Mouse (Mus musculus) CH12.LX (cell line): ENCODE results near the gene Ccnjl. TPM values are rescaled to one million over a fixed set of nuclear protein-coding genes. Genes with fewer than 3 reads are reported as not detected.

Source experiments
- DNase-seq: peaks from one replicate; pipeline ENCODE4 v3.0.0-alpha.2; 2013; ENCODE audit errors: extremely low read depth
- H3K27ac ChIP-seq: 2 replicates; pipeline ENCODE4 v1.5.1; 2012; ENCODE audit warnings: low read depth, mild to moderate bottlenecking, control low read depth, moderate library complexity; ENCODE audit not compliant: insufficient read depth
- H3K27me3 ChIP-seq: replicated peaks from 2 replicates; pipeline ENCODE3; 2012; ENCODE audit warnings: inconsistent platforms
- H3K36me3 ChIP-seq, 2 experiments: replicated peaks in 1 of 2; 2 replicates each; pipeline versions ENCODE3 to v1.6.1; 2012; ENCODE audit warnings: inconsistent platforms in 1 of 2, low read length in 1 of 2, mild to moderate bottlenecking in 1 of 2, mixed read lengths in 1 of 2, moderate library complexity in 1 of 2; ENCODE audit not compliant: control insufficient read depth in 1 of 2, insufficient read depth in 1 of 2
- H3K4me1 ChIP-seq, 2 experiments: 2 replicates each; pipeline ENCODE4 v1.6.1; 2012; ENCODE audit warnings: inconsistent platforms in 1 of 2, moderate library complexity in 1 of 2; ENCODE audit not compliant: insufficient read depth in 2 of 2, control insufficient read depth in 1 of 2
- H3K4me2 ChIP-seq: 2 replicates; pipeline ENCODE4 v1.6.1; 2012; ENCODE audit warnings: low read depth, mild to moderate bottlenecking, control low read depth; ENCODE audit not compliant: poor library complexity, insufficient read depth, severe bottlenecking
- H3K4me3 ChIP-seq, 3 experiments: fragments of 150-350 bp in 1 of 3; sonication (generic) in 1 of 3; replicated peaks in 1 of 3; 2 replicates each; pipeline versions ENCODE3 to v1.5.1; 2011 to 2012; ENCODE audit warnings: low read depth in 2 of 3, low read length in 2 of 3, mild to moderate bottlenecking in 2 of 3, moderate library complexity in 2 of 3, control low read depth in 1 of 3, improper control_type of control experiment in 1 of 3, inconsistent platforms in 1 of 3, mixed read lengths in 1 of 3; ENCODE audit not compliant: poor library complexity in 1 of 3
- H3K79me2 ChIP-seq: replicated peaks from 2 replicates; pipeline ENCODE4 v1.6.1; 2012; ENCODE audit warnings: mild to moderate bottlenecking, moderate library complexity; ENCODE audit not compliant: control insufficient read depth, poor library complexity, insufficient read depth, severe bottlenecking; ENCODE audit errors: extremely low read depth
- H3K9ac ChIP-seq: 2 replicates; pipeline ENCODE4 v1.6.1; 2012; ENCODE audit warnings: low read depth, mild to moderate bottlenecking, control low read depth, moderate library complexity; ENCODE audit not compliant: insufficient read depth
- H3K9me3 ChIP-seq: replicated peaks from 2 replicates; pipeline ENCODE3; 2012; ENCODE audit warnings: low read length, inconsistent platforms, mixed read lengths
- BHLHE40 ChIP-seq: IDR thresholded peaks from 2 replicates; pipeline ENCODE4 v1.6.1; 2011; ENCODE audit warnings: mild to moderate bottlenecking, low read depth, low read length, improper control_type of control experiment
- CHD2 ChIP-seq: IDR thresholded peaks from 2 replicates; pipeline ENCODE4 v1.6.1; 2011; ENCODE audit warnings: low read length, improper control_type of control experiment
- CTCF ChIP-seq, 2 experiments: IDR thresholded peaks in 1 of 2; conservative IDR thresholded peaks in 1 of 2; 2 replicates each; pipeline ENCODE4 v1.5.1; 2011 to 2012; ENCODE audit warnings: low read depth in 2 of 2, low read length in 2 of 2, improper control_type of control experiment in 1 of 2, inconsistent platforms in 1 of 2, mild to moderate bottlenecking in 1 of 2, moderate library complexity in 1 of 2
- ELF1 ChIP-seq: IDR thresholded peaks from 2 replicates; pipeline ENCODE4 v1.6.1; 2014; ENCODE audit warnings: low read depth, mild to moderate bottlenecking, inconsistent platforms, low read length, improper control_type of control experiment
- JUND ChIP-seq: conservative IDR thresholded peaks from 2 replicates; pipeline ENCODE4 v1.6.1; 2011; ENCODE audit warnings: low read depth, low read length, improper control_type of control experiment
- KAT2A ChIP-seq: IDR thresholded peaks from 2 replicates; pipeline ENCODE4 v1.6.1; 2012; ENCODE audit warnings: low read length, improper control_type of control experiment, inconsistent platforms; ENCODE audit not compliant: insufficient replicate concordance
- MAX ChIP-seq: IDR thresholded peaks from 2 replicates; pipeline ENCODE4 v1.6.1; 2011; ENCODE audit warnings: low read length, improper control_type of control experiment
- MXI1 ChIP-seq: IDR thresholded peaks from 2 replicates; pipeline ENCODE4 v1.6.1; 2011; ENCODE audit warnings: mild to moderate bottlenecking, low read depth, low read length, improper control_type of control experiment
- NRF1 ChIP-seq: IDR thresholded peaks from 2 replicates; pipeline ENCODE4 v1.6.1; 2014; ENCODE audit warnings: low read depth, mild to moderate bottlenecking, inconsistent platforms, low read length, improper control_type of control experiment, moderate library complexity
- PAX5 ChIP-seq: IDR thresholded peaks from 2 replicates; pipeline ENCODE4 v1.6.1; 2012; ENCODE audit warnings: low read length, inconsistent platforms, mixed read lengths
- POLR2AphosphoS2 ChIP-seq: IDR thresholded peaks from 2 replicates; pipeline ENCODE4 v1.6.1; 2011; ENCODE audit warnings: low read depth, low read length, improper control_type of control experiment
- RAD21 ChIP-seq: IDR thresholded peaks from 2 replicates; pipeline ENCODE4 v1.6.1; 2011; ENCODE audit warnings: low read depth, mild to moderate bottlenecking, low read length, improper control_type of control experiment, moderate library complexity
- RCOR1 ChIP-seq: conservative IDR thresholded peaks from 2 replicates; pipeline ENCODE4 v1.6.1; 2012; ENCODE audit warnings: low read depth, mild to moderate bottlenecking, inconsistent platforms, low read length, improper control_type of control experiment
- TBP ChIP-seq: conservative IDR thresholded peaks from 2 replicates; pipeline ENCODE4 v1.6.1; 2011; ENCODE audit warnings: low read depth, low read length, improper control_type of control experiment
- TCF12 ChIP-seq: IDR thresholded peaks from 2 replicates; pipeline ENCODE4 v1.6.1; 2014; ENCODE audit warnings: low read depth, mild to moderate bottlenecking, inconsistent platforms, low read length, improper control_type of control experiment
- UBTF ChIP-seq: IDR thresholded peaks from 2 replicates; pipeline ENCODE4 v1.6.1; 2012; ENCODE audit warnings: low read depth, mild to moderate bottlenecking, inconsistent platforms, low read length, improper control_type of control experiment, moderate library complexity
- USF1 ChIP-seq: IDR thresholded peaks from 2 replicates; pipeline ENCODE4 v1.6.1; 2014; ENCODE audit warnings: low read depth, mild to moderate bottlenecking, inconsistent platforms, low read length, improper control_type of control experiment
- ZKSCAN1 ChIP-seq: IDR thresholded peaks from 2 replicates; pipeline ENCODE4 v1.6.1; 2012; ENCODE audit warnings: low read depth, inconsistent platforms, low read length, improper control_type of control experiment, borderline replicate concordance
- ZMIZ1 ChIP-seq: IDR thresholded peaks from 2 replicates; pipeline ENCODE4 v1.6.1; 2012; ENCODE audit warnings: low read depth, mild to moderate bottlenecking, inconsistent platforms, low read length, improper control_type of control experiment
- dilution Hi-C: fragments of 300-500 bp; cut with MboI; formaldehyde crosslinking; loops from 2 replicates; pipeline ENCODE4 v1.14.3; 2020; ENCODE audit warnings: low sequenced_read_pairs; ENCODE audit not compliant: extremely low pct_unique_long_range_greater_than_20kb, extremely low pct_ligation_motif_present
- in situ Hi-C: fragments of 300-500 bp; cut with MboI; formaldehyde crosslinking; loops from 3 replicates; pipeline ENCODE4 v1.14.3; 2019; ENCODE audit warnings: low sequenced_read_pairs, low pct_ligation_motif_present, low pct_unique_long_range_greater_than_20kb, mixed read lengths
- polyA plus RNA-seq: library from polyadenylated mRNA; unstranded; fragments of >175 nt; gene quantifications from 2 replicates; pipeline ENCODE4 v1.2.1, GENCODE M21; 2012; ENCODE audit warnings: low read depth; ENCODE audit not compliant: insufficient read length
- total RNA-seq, 2 experiments: library from RNA; depleted of rRNA; stranded (reverse); fragments of 300-350 nt in 1 of 2; fragments of >200 nt in 1 of 2; gene quantifications; 2 replicates each; pipeline ENCODE4 v1.2.3; 2012 to 2014

Ccnjl gene
- total and polyA plus RNA-seq, 3 experiments, result not detected

- DNase-seq, result no peak
- Histone ChIP-seq H3K79me2 (no peaks in the 10 kb centered on the region), H3K4me2 (no peak overlapping the region), H3K9ac (no peak overlapping the region), H3K4me1 (peaks cover 0 to 15% of the 10 kb centered on the region in 2 experiments; a peak in 2 of 4 replicates), H3K4me3 (no peak overlapping the region), H3K36me3 (no peaks in the 10 kb centered on the region), H3K9me3 (no peaks in the 10 kb centered on the region), H3K27me3 (no peaks in the 10 kb centered on the region), H3K27ac (no peak overlapping the region)
- TF ChIP-seq TBP (no peak), ZMIZ1 (no peak), UBTF (no peak), POLR2AphosphoS2 (no peak), PAX5 (no peak), RAD21 (no peak), KAT2A (no peak), ELF1 (no peak), CHD2 (no peak), RCOR1 (no peak), MXI1 (no peak), MAX (no peak), TCF12 (no peak)
- in situ Hi-C loops, result no loop called here
- dilution Hi-C loops, result no loop called here
Observed at GRCm38 (mm10) chr11:43621769-43622168, 93.2 kb downstream of the Ccnjl start.

- peaks cover 0 to 2% of the 10 kb centered on the region in 2 experiments; a peak in 2 of 4 replicates for H3K4me1 ChIP-seq
- no peak overlapping the region for H3K9ac ChIP-seq
- no peak overlapping the region for H3K27ac ChIP-seq
- dilution Hi-C loops (no loop called here), in situ Hi-C loops (no loop called here)
- peaks cover 2% of the 10 kb centered on the region for H3K9me3 ChIP-seq
- no peak overlapping the region for H3K4me2 ChIP-seq
- H3K27me3 ChIP-seq, result no peaks in the 10 kb centered on the region
- no peak overlapping the region for H3K4me3 ChIP-seq
- TF ChIP-seq MXI1 (no peak), USF1 (no peak), JUND (no peak), NRF1 (no peak), BHLHE40 (no peak), PAX5 (no peak), KAT2A (no peak), CHD2 (no peak), ZKSCAN1 (no peak), CTCF (conservative IDR thresholded peaks at IDR 0.05 in 1 of 2, IDR thresholded peaks at IDR 0.05 in 1 of 2; ENCODE audit: low read depth in 2 of 2, low read length in 2 of 2) (no peak)
- no peaks in the 10 kb centered on the region for H3K79me2 ChIP-seq
- H3K36me3 ChIP-seq, result no peaks in the 10 kb centered on the region
- DNase-seq, result no peak
Observed at GRCm38 (mm10) chr11:43624341-43624740, 95.8 kb downstream of the Ccnjl start.
